Mouse (Mus musculus) lung, postnatal 25 days (tissue): ENCODE results near the gene Hsf2bp.
A peak's percentile ranks its signal among the peaks of the same experiment; 100 is the strongest.
"Not testable (repeated sequence)": the region's sequence is repeated elsewhere in the genome, so short reads cannot be mapped to it uniquely, and the experiment has no call there.

Source experiments
- DNase-seq: peaks from one replicate; pipeline ENCODE4 v3.0.0; 2022; ENCODE audit warnings: low spot score

Gene Hsf2bp

GRCm38 (mm10) chr17:32035609-32036508 is at the start of gene Hsf2bp, which contains the start of gene Rrp1b:
Gene Hsf2bp (minus strand): TSS chr17:32036349.
Gene Rrp1b (plus strand): TSS chr17:32036100.
- peak; percentile 50 for DNase-seq

- no peak for DNase-seq
Observed at GRCm38 (mm10) chr17:32083351-32083750, 47.2 kb upstream of the Hsf2bp start.

GRCm38 (mm10) chr17:32075164-32075563 is 39.0 kb upstream of the Hsf2bp start:
- no peak for DNase-seq

- DNase-seq: no peak
Observed at GRCm38 (mm10) chr17:32074658-32075057, 38.5 kb upstream of the Hsf2bp start.

GRCm38 (mm10) chr17:32073359-32073758 is 37.2 kb upstream of the Hsf2bp start:
- peak; percentile 85 for DNase-seq

- DNase-seq: no peak
Observed at GRCm38 (mm10) chr17:32068810-32069209, 32.7 kb upstream of the Hsf2bp start.

- DNase-seq: no peak
Observed at GRCm38 (mm10) chr17:32068381-32068780, 32.2 kb upstream of the Hsf2bp start.

GRCm38 (mm10) chr17:32067541-32067940 is 31.4 kb upstream of the Hsf2bp start:
- no peak for DNase-seq

- not testable (repeated sequence) for DNase-seq
Observed at GRCm38 (mm10) chr17:32064762-32065161, 28.6 kb upstream of the Hsf2bp start.

GRCm38 (mm10) chr17:32063654-32064053 is 27.5 kb upstream of the Hsf2bp start:
- no peak for DNase-seq

GRCm38 (mm10) chr17:32061219-32061618 is 25.1 kb upstream of the Hsf2bp start:
- DNase-seq: no peak

GRCm38 (mm10) chr17:32059084-32059483 is 22.9 kb upstream of the Hsf2bp start:
- DNase-seq: no peak

- no peak for DNase-seq
Observed at GRCm38 (mm10) chr17:32057843-32058242, 21.7 kb upstream of the Hsf2bp start.

- DNase-seq: no peak
Observed at GRCm38 (mm10) chr17:32053677-32054076, 17.5 kb upstream of the Hsf2bp start.

GRCm38 (mm10) chr17:32052237-32053080 is 16.3 kb upstream of the Hsf2bp start:
- DNase-seq: no peak

GRCm38 (mm10) chr17:32050609-32051008 is 14.5 kb upstream of the Hsf2bp start:
- DNase-seq: no peak

- no peak for DNase-seq
Observed at GRCm38 (mm10) chr17:32049914-32050313, 13.8 kb upstream of the Hsf2bp start.

GRCm38 (mm10) chr17:32048351-32048750 is 12.2 kb upstream of the Hsf2bp start:
- no peak for DNase-seq

- no peak for DNase-seq
Observed at GRCm38 (mm10) chr17:32046541-32046940, 10.4 kb upstream of the Hsf2bp start.

GRCm38 (mm10) chr17:32040263-32040662 is 4.1 kb upstream of the Hsf2bp start:
- no peak for DNase-seq

GRCm38 (mm10) chr17:32036509-32037438 is 625 bp upstream of the Hsf2bp start:
- DNase-seq: no peak

- no peak for DNase-seq
Observed at GRCm38 (mm10) chr17:32034322-32034721, 1.8 kb downstream of the Hsf2bp start.
